Mouse (Mus musculus) heart, embryonic 15.5 days (tissue): ENCODE data around the gene Ifih1. TPM values are rescaled to one million over a fixed set of nuclear protein-coding genes. Genes with fewer than 3 reads are reported as not detected.
A peak's percentile ranks its signal among the peaks of the same experiment; 100 is the strongest.

Experiments
- ATAC-seq: fragments of 200-750 bp; cut with Nextera tagmentation; replicated peaks from 2 replicates; pipeline ENCODE4 v1.8.0; 2017; ENCODE audit warnings: low read depth, moderate TSS enrichment; ENCODE audit not compliant: insufficient number of reproducible peaks, insufficient read depth, low FRiP score
- H3K27ac ChIP-seq: fragments of 300-500 bp; sonication (generic); 2 replicates; pipeline ENCODE4 v1.5.1; 2015; ENCODE audit warnings: mild to moderate bottlenecking, inconsistent platforms
- H3K27me3 ChIP-seq: fragments of 300-500 bp; sonication (generic); 2 replicates; pipeline ENCODE4 v1.6.1; 2015; ENCODE audit warnings: inconsistent platforms
- H3K36me3 ChIP-seq: fragments of 300-500 bp; sonication (generic); 2 replicates; pipeline ENCODE4 v1.6.1; 2015; ENCODE audit warnings: mild to moderate bottlenecking, inconsistent platforms
- H3K4me1 ChIP-seq: fragments of 300-500 bp; sonication (generic); replicated peaks from 2 replicates; pipeline ENCODE4 v1.6.1; 2015; ENCODE audit warnings: inconsistent platforms
- H3K4me2 ChIP-seq: fragments of 300-500 bp; sonication (generic); 2 replicates; pipeline ENCODE4 v1.6.1; 2015; ENCODE audit warnings: inconsistent platforms, mild to moderate bottlenecking, moderate library complexity
- H3K4me3 ChIP-seq: fragments of 300-500 bp; sonication (generic); 2 replicates; pipeline ENCODE4 v1.5.1; 2015; ENCODE audit warnings: mild to moderate bottlenecking, inconsistent platforms
- H3K9ac ChIP-seq: fragments of 300-500 bp; sonication (generic); 2 replicates; pipeline ENCODE4 v1.6.1; 2015; ENCODE audit warnings: mild to moderate bottlenecking, inconsistent platforms
- H3K9me3 ChIP-seq: fragments of 300-500 bp; sonication (generic); replicated peaks from 2 replicates; pipeline ENCODE4 v1.6.1; 2016; ENCODE audit warnings: inconsistent platforms
- WGBS: fragments of 180-500 bp; shearing (Covaris S2); methylation state at CpG from one replicate; pipeline ENCODE4 v1.1.7; 2015; ENCODE audit warnings: mixed read lengths; 5-methylcytosine and 5-hydroxymethylcytosine counted together
- polyA plus RNA-seq: library from polyadenylated mRNA; unstranded; fragments of >200 nt; fragmentation: Nextera tagmentation; extraction: Ambion mirVana; gene quantifications from 2 replicates; pipeline ENCODE4 v1.2.1, GENCODE M21; 2015

Ifih1 gene
- polyA plus RNA-seq, 1 experiment from 2014 or later = 1.4 TPM

- 0 out of 2 replicates have a peak, but pooled peaks cover 2% of the 10 kb centered on the region for H3K4me1 ChIP-seq
- H3K27me3 ChIP-seq = no peaks in the 10 kb centered on the region
- H3K36me3 ChIP-seq = no peaks in the 10 kb centered on the region
- no peak overlapping the region for H3K4me2 ChIP-seq
- ATAC-seq = no peak
- no peak overlapping the region for H3K9ac ChIP-seq
- no peaks in the 10 kb centered on the region for H3K9me3 ChIP-seq
- WGBS = 85% methylated on average over 3 of the region's 3 CpGs
- no peak overlapping the region for H3K4me3 ChIP-seq
- no peak overlapping the region for H3K27ac ChIP-seq
Observed at GRCm38 (mm10) chr2:62662560-62662959, 16.5 kb upstream of the Ifih1 start.

GRCm38 (mm10) chr2:62660565-62660964 lies 14.5 kb upstream of the Ifih1 start:
- Histone ChIP-seq H3K4me3 (no peak overlapping the region), H3K27ac (no peak overlapping the region), H3K4me2 (no peak overlapping the region), H3K4me1 (0 out of 2 replicates have a peak, but pooled peaks cover 2% of the 10 kb centered on the region), H3K27me3 (no peaks in the 10 kb centered on the region), H3K9ac (no peak overlapping the region), H3K9me3 (no peaks in the 10 kb centered on the region), H3K36me3 (no peaks in the 10 kb centered on the region)
- ATAC-seq = no peak
- WGBS = 52% methylated on average over 6 of the region's 6 CpGs

- no peak for ATAC-seq
- no peak overlapping the region for H3K27ac ChIP-seq
Observed at GRCm38 (mm10) chr2:62656072-62656471, 10.0 kb upstream of the Ifih1 start.

GRCm38 (mm10) chr2:62654519-62655338 lies 8.7 kb upstream of the Ifih1 start:
- H3K36me3 ChIP-seq = no peaks in the 10 kb centered on the region
- no peak for ATAC-seq
- WGBS = 35% methylated on average over 7 of the region's 7 CpGs
- no peak overlapping the region for H3K27ac ChIP-seq
- no peak overlapping the region for H3K4me3 ChIP-seq
- no peak overlapping the region for H3K4me2 ChIP-seq
- no peaks in the 10 kb centered on the region for H3K4me1 ChIP-seq
- H3K9me3 ChIP-seq = no peaks in the 10 kb centered on the region
- H3K27me3 ChIP-seq = no peaks in the 10 kb centered on the region
- H3K9ac ChIP-seq = no peak overlapping the region

More at GRCm38 (mm10) chr2:62656072-62656471, 10.0 kb upstream of the Ifih1 start:
- no peak overlapping the region for H3K4me3 ChIP-seq
- H3K4me1 ChIP-seq = no peaks in the 10 kb centered on the region
- H3K9me3 ChIP-seq = no peaks in the 10 kb centered on the region
- H3K9ac ChIP-seq = no peak overlapping the region
- WGBS = 72% methylated on average over 1 of the region's 1 CpGs
- no peaks in the 10 kb centered on the region for H3K27me3 ChIP-seq
- H3K4me2 ChIP-seq = no peak overlapping the region
- H3K36me3 ChIP-seq = no peaks in the 10 kb centered on the region

GRCm38 (mm10) chr2:62652466-62652865 lies 6.4 kb upstream of the Ifih1 start:
- 78% methylated on average over 4 of the region's 4 CpGs for WGBS
- Histone ChIP-seq H3K9me3 (no peaks in the 10 kb centered on the region), H3K4me3 (no peak overlapping the region), H3K27me3 (no peaks in the 10 kb centered on the region), H3K4me1 (no peaks in the 10 kb centered on the region), H3K36me3 (no peaks in the 10 kb centered on the region), H3K27ac (no peak overlapping the region), H3K4me2 (no peak overlapping the region), H3K9ac (no peak overlapping the region)
- ATAC-seq = no peak

GRCm38 (mm10) chr2:62651890-62652289 lies 5.8 kb upstream of the Ifih1 start:
- 51% methylated on average over 4 of the region's 4 CpGs for WGBS
- no peaks in the 10 kb centered on the region for H3K4me1 ChIP-seq

GRCm38 (mm10) chr2:62646671-62647289 lies 725 bp upstream of the Ifih1 start:
- Histone ChIP-seq H3K27me3 (no peaks in the 10 kb centered on the region), H3K4me1 (0 out of 2 replicates have a peak, but pooled peaks cover 9% of the 10 kb centered on the region), H3K27ac (peak overlapping the region; percentile 81; the same call in 1 of the 2 replicates), H3K4me2 (peak overlapping the region; percentile 65), H3K9me3 (no peaks in the 10 kb centered on the region), H3K4me3 (peak overlapping the region; percentile 72), H3K9ac (0 out of 2 replicates have a peak overlapping the region, but pooled peaks have one; percentile 67), H3K36me3 (no peaks in the 10 kb centered on the region)
- WGBS = 32% methylated on average over 6 of the region's 6 CpGs
- no peak for ATAC-seq

More at GRCm38 (mm10) chr2:62651890-62652289, 5.8 kb upstream of the Ifih1 start:
- Histone ChIP-seq H3K27me3 (no peaks in the 10 kb centered on the region), H3K36me3 (no peaks in the 10 kb centered on the region), H3K9ac (no peak overlapping the region), H3K4me2 (no peak overlapping the region), H3K9me3 (no peaks in the 10 kb centered on the region), H3K27ac (no peak overlapping the region), H3K4me3 (no peak overlapping the region)
- ATAC-seq = no peak

GRCm38 (mm10) chr2:62645475-62645874 lies 580 bp downstream of the Ifih1 start:
- no peaks in the 10 kb centered on the region for H3K27me3 ChIP-seq
- WGBS = 38% methylated on average over 12 of the region's 12 CpGs

GRCm38 (mm10) chr2:62644891-62645290 lies 1.2 kb downstream of the Ifih1 start:
- 91% methylated on average over 5 of the region's 5 CpGs for WGBS
- ATAC-seq = no peak
- Histone ChIP-seq H3K27ac (no peak overlapping the region), H3K36me3 (no peaks in the 10 kb centered on the region), H3K27me3 (no peaks in the 10 kb centered on the region), H3K4me1 (0 out of 2 replicates have a peak, but pooled peaks cover 9% of the 10 kb centered on the region), H3K4me3 (0 out of 2 replicates have a peak overlapping the region, but pooled peaks have one; percentile 72), H3K9ac (no peak overlapping the region), H3K4me2 (peak overlapping the region; percentile 65), H3K9me3 (no peaks in the 10 kb centered on the region)

More at GRCm38 (mm10) chr2:62645475-62645874, 580 bp downstream of the Ifih1 start:
- ATAC-seq = 0 out of 2 replicates have a peak, but pooled peaks have one; percentile 35
- peak overlapping the region; percentile 65 for H3K4me2 ChIP-seq
- H3K4me1 ChIP-seq = 0 out of 2 replicates have a peak, but pooled peaks cover 9% of the 10 kb centered on the region
- H3K27ac ChIP-seq = peak overlapping the region; percentile 81; the same call in 1 of the 2 replicates
- no peaks in the 10 kb centered on the region for H3K36me3 ChIP-seq
- no peaks in the 10 kb centered on the region for H3K9me3 ChIP-seq
- peak overlapping the region; percentile 72 for H3K4me3 ChIP-seq
- peak overlapping the region; percentile 67; the same call in 1 of the 2 replicates for H3K9ac ChIP-seq

GRCm38 (mm10) chr2:62643405-62644305 lies 2.4 kb downstream of the Ifih1 start:
- ATAC-seq = no peak
- WGBS = 48% methylated on average over 21 of the region's 21 CpGs
- Histone ChIP-seq H3K9me3 (no peaks in the 10 kb centered on the region), H3K4me2 (peak overlapping the region; percentile 32), H3K4me3 (no peak overlapping the region), H3K27me3 (no peaks in the 10 kb centered on the region), H3K9ac (no peak overlapping the region), H3K4me1 (0 out of 2 replicates have a peak, but pooled peaks cover 9% of the 10 kb centered on the region), H3K36me3 (no peaks in the 10 kb centered on the region), H3K27ac (no peak overlapping the region)
